Mouse (Mus musculus) E14TG2a.4 (cell line): ENCODE results near the gene Sptb.

ENCODE experiments used
- H3K27me3 ChIP-seq: 2 replicates; pipeline ENCODE4 v1.6.1; 2014; ENCODE audit warnings: low read length, control low read depth; ENCODE audit not compliant: insufficient read depth
- H3K36me3 ChIP-seq: 2 replicates; pipeline ENCODE4 v1.6.1; 2014; ENCODE audit warnings: low read length, control low read depth; ENCODE audit not compliant: insufficient read depth
- H3K4me1 ChIP-seq: replicated peaks from 2 replicates; pipeline ENCODE4 v1.6.1; 2014; ENCODE audit warnings: low read depth, low read length, control low read depth
- H3K4me3 ChIP-seq: replicated peaks from 2 replicates; pipeline ENCODE4 v1.5.1; 2014; ENCODE audit warnings: mild to moderate bottlenecking, low read length
- H3K9me3 ChIP-seq: 2 replicates; pipeline ENCODE4 v1.6.1; 2014; ENCODE audit warnings: low read length, control low read depth
- CTCF ChIP-seq: conservative IDR thresholded peaks from 2 replicates; pipeline ENCODE4 v1.5.1; 2014; ENCODE audit warnings: low read length
- NANOG ChIP-seq: IDR thresholded peaks from 2 replicates; pipeline ENCODE4 v1.6.1; 2014; ENCODE audit warnings: borderline replicate concordance, low read length, mixed read lengths
- POU5F1 ChIP-seq: IDR thresholded peaks from 2 replicates; pipeline ENCODE4 v1.6.1; 2014; ENCODE audit warnings: low read length, borderline replicate concordance

The Sptb gene

DNA sequence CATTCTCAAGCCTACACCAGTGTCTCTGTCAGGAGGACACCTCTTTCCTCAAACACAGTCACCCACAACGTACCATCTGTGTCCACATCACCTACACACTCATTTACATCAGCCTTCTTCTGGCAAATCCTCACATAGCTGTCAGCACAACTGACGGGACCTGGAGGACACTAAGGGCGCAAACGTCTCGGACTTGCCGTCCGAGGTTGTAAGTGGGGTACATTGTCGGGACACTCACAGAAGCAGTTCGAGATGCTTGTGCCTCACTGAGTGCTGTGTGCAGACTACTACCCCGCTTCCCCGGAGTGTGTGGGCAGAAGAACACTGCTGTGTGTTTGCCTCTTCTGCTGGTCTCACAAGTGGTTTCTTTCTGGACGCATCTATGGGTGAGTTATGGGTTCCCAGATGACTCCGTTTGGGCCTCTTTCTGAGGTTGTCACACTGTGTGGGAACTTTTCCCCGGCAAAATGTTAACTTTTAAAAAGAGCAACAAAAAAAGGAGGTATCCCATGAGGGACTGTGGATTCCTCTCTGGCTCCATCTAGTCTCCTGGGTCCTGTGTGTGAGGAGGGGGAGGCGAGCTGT, 164.5 kb downstream of the Sptb start:
- Histone ChIP-seq H3K4me1 (peaks cover 77% of the 10 kb centered on the region), H3K4me3 (peak overlapping the region; percentile 67), H3K9me3 (no peaks in the 10 kb centered on the region), H3K36me3 (peaks cover 3% of the 10 kb centered on the region; the same call in 1 of the 2 replicates), H3K27me3 (peaks cover 4% of the 10 kb centered on the region; the same call in 1 of the 2 replicates)
- TF ChIP-seq POU5F1 (no peak), NANOG (no peak), CTCF (no peak)

DNA sequence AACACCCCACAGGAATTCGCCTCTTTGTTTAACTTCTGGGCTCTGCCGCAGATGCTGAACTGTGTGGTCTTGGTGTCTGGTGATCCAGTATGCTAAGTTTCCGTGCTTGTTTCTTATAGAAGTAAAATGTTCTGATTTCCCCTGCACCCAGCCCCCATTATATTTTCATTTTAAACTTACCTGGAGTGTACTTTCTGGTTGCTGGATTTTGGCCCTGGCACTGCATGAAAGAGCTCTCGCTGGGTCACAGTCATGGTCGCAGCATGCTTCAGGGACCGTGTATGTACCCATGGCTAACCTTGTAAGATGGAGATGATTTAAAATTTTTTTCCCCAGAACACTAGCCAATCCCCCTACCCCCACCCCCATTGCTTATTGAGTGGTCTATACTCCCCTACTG, 168.5 kb downstream of the Sptb start:
- no peaks in the 10 kb centered on the region for H3K36me3 ChIP-seq
- peaks cover 4% of the 10 kb centered on the region; the same call in 1 of the 2 replicates for H3K27me3 ChIP-seq
- no peaks in the 10 kb centered on the region for H3K9me3 ChIP-seq
- TF ChIP-seq POU5F1: no peak
- no peak for TF ChIP-seq NANOG
- TF ChIP-seq CTCF: no peak
- peaks cover 61% of the 10 kb centered on the region for H3K4me1 ChIP-seq
- H3K4me3 ChIP-seq: peak overlapping the region; percentile 68

DNA sequence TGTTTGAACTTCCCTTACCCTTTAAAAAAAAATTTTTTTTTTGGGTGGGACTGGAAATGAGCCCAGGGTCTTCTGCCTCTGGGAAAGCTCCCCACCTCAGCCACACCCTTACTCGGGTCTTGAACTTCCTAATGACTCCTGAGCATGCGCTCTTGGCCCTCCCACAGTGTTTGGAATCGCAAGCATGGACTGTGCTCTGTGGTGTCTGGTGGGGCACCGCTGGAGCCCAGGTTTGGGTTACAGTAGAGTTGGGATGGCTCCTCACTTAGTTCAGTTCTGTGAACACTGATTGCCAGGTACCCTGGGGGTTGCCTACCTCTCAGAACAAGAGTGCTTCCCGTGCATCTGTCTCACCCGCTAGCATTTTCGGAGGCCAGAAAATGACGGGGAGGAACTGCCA, 168.9 kb downstream of the Sptb start:
- H3K36me3 ChIP-seq: no peaks in the 10 kb centered on the region
- no peak for TF ChIP-seq NANOG
- TF ChIP-seq CTCF: no peak
- TF ChIP-seq POU5F1: no peak
- peaks cover 4% of the 10 kb centered on the region; the same call in 1 of the 2 replicates for H3K27me3 ChIP-seq
- peaks cover 61% of the 10 kb centered on the region for H3K4me1 ChIP-seq
- H3K4me3 ChIP-seq: peak overlapping the region; percentile 68
- no peaks in the 10 kb centered on the region for H3K9me3 ChIP-seq

DNA sequence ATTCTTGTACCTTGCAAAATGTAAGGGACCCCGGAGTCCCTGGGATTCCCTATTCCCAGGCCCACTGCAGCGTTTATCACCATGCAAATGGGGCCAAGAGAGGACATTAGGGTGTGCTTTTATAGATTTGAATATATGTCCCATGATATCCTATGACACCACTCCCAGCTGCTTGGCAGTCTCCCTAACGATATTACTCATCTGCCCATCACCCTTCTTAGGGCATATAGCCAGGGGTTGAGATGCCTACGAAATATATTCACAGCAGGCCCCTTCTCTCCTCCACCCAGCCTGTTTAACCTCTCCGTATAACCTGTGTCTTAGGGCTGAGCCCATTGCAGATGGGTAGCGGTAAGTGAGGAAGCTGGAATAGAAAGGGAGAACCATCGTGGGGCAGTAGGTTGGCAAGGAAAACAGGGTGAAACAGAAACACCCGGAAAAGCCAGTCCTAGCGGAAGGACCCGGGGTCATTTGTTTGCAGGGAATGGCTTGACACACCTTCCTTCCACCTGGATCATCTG, 169.6 kb downstream of the Sptb start:
- no peak for TF ChIP-seq POU5F1
- H3K4me3 ChIP-seq: peak overlapping the region; percentile 68
- H3K27me3 ChIP-seq: peaks cover 5% of the 10 kb centered on the region
- H3K4me1 ChIP-seq: peaks cover 61% of the 10 kb centered on the region
- no peaks in the 10 kb centered on the region for H3K9me3 ChIP-seq
- H3K36me3 ChIP-seq: no peaks in the 10 kb centered on the region

DNA sequence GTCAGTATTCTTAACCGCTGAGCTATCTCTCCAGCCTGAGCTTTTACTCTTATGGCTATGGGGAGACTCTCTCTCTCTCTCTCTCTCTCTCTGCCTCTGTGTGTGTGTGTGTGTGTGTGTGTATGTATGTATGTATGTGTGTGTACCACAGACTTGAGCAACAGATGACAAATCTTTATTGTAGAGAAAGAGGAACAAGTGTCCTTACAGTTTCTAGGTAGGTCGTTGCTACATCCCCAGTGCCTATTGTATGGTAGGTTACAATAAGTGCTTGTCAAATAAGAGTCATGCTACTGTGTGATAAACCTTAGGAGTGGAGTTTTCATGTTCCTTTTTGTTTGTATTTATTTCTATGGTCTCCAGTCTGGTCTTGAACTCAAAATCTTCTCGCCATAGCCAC, 170.2 kb downstream of the Sptb start:
- TF ChIP-seq CTCF: no peak
- TF ChIP-seq POU5F1: no peak
- no peak for TF ChIP-seq NANOG
- peaks cover 10% of the 10 kb centered on the region for H3K27me3 ChIP-seq
- H3K9me3 ChIP-seq: no peaks in the 10 kb centered on the region
- H3K36me3 ChIP-seq: no peaks in the 10 kb centered on the region
- no peak overlapping the region for H3K4me3 ChIP-seq
- H3K4me1 ChIP-seq: peaks cover 62% of the 10 kb centered on the region

DNA sequence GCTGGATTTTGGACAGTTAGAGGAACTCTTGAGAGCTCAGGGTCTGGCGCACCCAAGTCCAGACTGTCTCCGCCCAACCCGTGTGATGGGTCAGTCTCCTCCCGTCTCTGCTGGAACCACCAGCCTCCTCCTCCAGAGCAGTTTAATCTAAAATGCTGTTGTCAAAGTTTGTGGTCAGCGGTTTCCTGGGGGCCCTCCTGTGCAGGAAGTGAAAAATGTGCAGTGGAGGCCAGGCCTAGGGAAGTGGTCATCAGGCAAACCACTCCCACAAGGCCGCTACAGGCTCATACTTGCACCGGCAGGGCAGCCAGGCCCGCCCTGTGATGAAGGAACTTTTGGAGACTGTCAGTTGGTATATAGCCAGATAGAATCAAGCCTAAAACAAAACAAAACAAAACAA, 172.9 kb downstream of the Sptb start:
- peaks cover 76% of the 10 kb centered on the region for H3K4me1 ChIP-seq
- H3K27me3 ChIP-seq: peaks cover 29% of the 10 kb centered on the region
- H3K36me3 ChIP-seq: no peaks in the 10 kb centered on the region
- H3K4me3 ChIP-seq: no peak overlapping the region
- no peaks in the 10 kb centered on the region for H3K9me3 ChIP-seq
- TF ChIP-seq NANOG (no peak), POU5F1 (no peak), CTCF (no peak)

DNA sequence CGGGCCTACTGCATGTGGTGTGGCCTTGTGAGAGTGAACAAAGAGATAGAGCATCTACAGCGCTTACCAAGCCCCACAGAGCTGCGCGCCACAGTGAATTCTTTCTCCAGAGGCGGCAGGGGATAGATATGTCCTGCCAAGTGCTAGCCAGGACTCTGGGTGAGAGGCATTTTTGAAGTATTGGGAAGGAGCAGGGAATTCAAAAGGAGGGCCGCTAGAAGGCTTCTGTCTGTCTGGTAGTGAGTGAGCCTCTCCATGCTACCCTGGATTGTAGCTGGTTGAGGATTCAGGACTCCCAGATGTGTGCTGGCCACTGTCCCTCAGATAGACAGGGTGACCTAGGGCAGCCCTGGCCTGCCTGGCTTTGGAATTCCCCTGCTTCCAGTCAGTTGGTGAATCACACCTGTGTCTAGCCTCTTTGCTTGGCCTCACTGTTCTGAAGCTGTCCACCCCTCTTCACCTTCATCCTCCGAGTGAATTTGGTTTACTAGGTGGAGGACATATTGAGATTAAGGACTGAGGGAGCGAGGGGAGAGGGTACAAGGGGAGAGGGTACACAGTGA, 173.7 kb downstream of the Sptb start:
- TF ChIP-seq NANOG: no peak
- no peaks in the 10 kb centered on the region for H3K9me3 ChIP-seq
- no peak overlapping the region for H3K4me3 ChIP-seq
- H3K4me1 ChIP-seq: peaks cover 75% of the 10 kb centered on the region
- peaks cover 31% of the 10 kb centered on the region for H3K27me3 ChIP-seq
- H3K36me3 ChIP-seq: no peaks in the 10 kb centered on the region

DNA sequence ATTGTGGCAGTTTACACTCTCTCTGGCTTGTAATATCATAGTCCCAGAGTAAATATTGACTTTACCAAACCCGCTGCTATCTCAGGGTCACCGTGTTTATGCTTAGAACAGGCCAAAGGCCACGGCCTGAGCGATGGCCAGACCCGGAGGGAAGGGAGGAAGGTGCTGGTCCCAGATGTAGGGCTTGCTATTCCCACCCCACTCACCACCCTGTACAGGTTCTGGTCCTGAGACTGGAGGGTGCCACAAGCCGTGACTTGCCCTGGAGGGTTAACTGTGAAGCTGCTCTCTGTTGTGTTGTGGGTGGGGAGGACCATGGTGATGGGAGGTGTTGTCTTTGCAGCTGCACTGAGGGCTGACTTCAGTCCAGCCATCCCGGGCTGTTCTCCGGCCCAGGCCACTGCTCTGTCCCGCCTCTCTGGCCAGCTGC, 174.9 kb downstream of the Sptb start:
- TF ChIP-seq POU5F1 (no peak), CTCF (no peak), NANOG (no peak)
- H3K4me3 ChIP-seq: 0 out of 2 replicates have a peak overlapping the region, but pooled peaks have one; percentile 13

More for the DNA sequence above, 174.9 kb downstream of the Sptb start:
- Histone ChIP-seq H3K27me3 (peaks cover 38% of the 10 kb centered on the region), H3K9me3 (no peaks in the 10 kb centered on the region), H3K4me1 (peaks cover 75% of the 10 kb centered on the region), H3K36me3 (no peaks in the 10 kb centered on the region)
